Mouse (Mus musculus) stomach, embryonic 16.5 days (tissue): ENCODE data around the gene Fam107a. TPM values are rescaled to one million over a fixed set of nuclear protein-coding genes. Genes with fewer than 3 reads are reported as not detected.

Source experiments
- ATAC-seq: fragments of 200-750 bp; cut with Nextera tagmentation; 2 replicates; pipeline ENCODE4 v1.8.0; 2017; ENCODE audit warnings: moderate number of reproducible peaks, moderate TSS enrichment; ENCODE audit not compliant: insufficient read depth, low FRiP score
- H3K27ac ChIP-seq: fragments of 300-500 bp; sonication (generic); 2 replicates; pipeline ENCODE4 v1.5.1; 2014; ENCODE audit warnings: low read length
- H3K27me3 ChIP-seq: fragments of 300-500 bp; sonication (generic); 2 replicates; pipeline ENCODE4 v1.6.1; 2014; ENCODE audit warnings: low read length, control low read depth, mixed read lengths; ENCODE audit not compliant: control insufficient read depth, insufficient read depth
- H3K36me3 ChIP-seq: fragments of 300-500 bp; sonication (generic); 2 replicates; pipeline ENCODE4 v1.6.1; 2014; ENCODE audit warnings: low read length; ENCODE audit not compliant: control insufficient read depth, insufficient read depth
- H3K4me1 ChIP-seq: fragments of 300-500 bp; sonication (generic); 2 replicates; pipeline ENCODE4 v1.6.1; 2014; ENCODE audit warnings: low read length, control low read depth, mixed read lengths; ENCODE audit not compliant: control insufficient read depth, insufficient read depth
- H3K4me2 ChIP-seq: fragments of 300-500 bp; sonication (generic); 2 replicates; pipeline ENCODE4 v1.6.1; 2014; ENCODE audit warnings: low read depth, low read length, mixed read lengths
- H3K4me3 ChIP-seq: fragments of 300-500 bp; sonication (generic); replicated peaks from 2 replicates; pipeline ENCODE4 v1.5.1; 2014; ENCODE audit warnings: mild to moderate bottlenecking, low read length
- H3K9ac ChIP-seq: fragments of 300-500 bp; sonication (generic); 2 replicates; pipeline ENCODE4 v1.6.1; 2014; ENCODE audit warnings: low read length
- H3K9me3 ChIP-seq: fragments of 300-500 bp; sonication (generic); replicated peaks from 2 replicates; pipeline ENCODE4 v1.6.1; 2016; ENCODE audit warnings: low read length, control low read depth; ENCODE audit not compliant: control insufficient read depth
- WGBS: fragments of 180-500 bp; shearing (Covaris S2); extraction: QIAGEN DNeasy Blood & Tissue Kit; methylation state at CpG from one replicate; pipeline ENCODE4 v1.1.7; 2014; 5-methylcytosine and 5-hydroxymethylcytosine counted together
- polyA plus RNA-seq: library from polyadenylated mRNA; unstranded; fragments of >200 nt; fragmentation: Nextera tagmentation; extraction: Ambion mirVana; gene quantifications from 2 replicates; pipeline ENCODE4 v1.2.1, GENCODE M21; 2015

The Fam107a gene
- polyA plus RNA-seq, 1 experiment from 2014 or later, result 0.25 TPM

DNA sequence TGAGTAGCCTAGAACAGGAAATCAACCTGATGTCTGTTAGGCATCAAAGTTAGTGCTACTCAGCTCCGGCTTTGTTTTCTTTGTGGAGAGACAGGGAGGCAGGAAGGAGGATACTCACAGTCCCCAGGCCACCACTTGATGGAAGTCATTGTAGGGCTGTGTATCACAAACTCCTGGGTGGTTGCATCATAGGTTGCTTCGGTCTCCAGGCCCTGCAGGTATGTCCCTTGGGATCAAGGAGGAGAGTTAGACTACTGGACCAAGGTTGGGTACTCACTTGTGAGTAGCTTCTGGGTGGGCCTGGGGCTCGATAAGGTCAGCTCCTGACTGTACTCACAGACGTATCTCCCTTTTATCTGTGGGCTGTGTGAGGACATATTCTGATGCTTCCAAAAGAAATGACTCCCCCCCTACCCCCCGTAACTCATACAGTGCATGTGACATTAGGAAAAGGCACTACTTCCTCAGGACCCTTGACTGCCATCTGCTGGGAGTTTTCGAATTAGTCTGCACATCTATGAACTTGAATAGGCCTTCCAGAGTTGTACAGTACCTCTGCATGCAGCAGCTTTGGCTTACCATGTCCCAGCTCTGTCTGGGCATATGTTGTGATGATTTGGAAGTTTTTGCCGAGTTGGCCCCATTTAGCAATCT lies 62.6 kb downstream of the Fam107a start:
- no peak overlapping the region for H3K4me3 ChIP-seq
- no peak overlapping the region for H3K4me2 ChIP-seq
- H3K9ac ChIP-seq, result no peak overlapping the region
- ATAC-seq, result no peak
- no peaks in the 10 kb centered on the region for H3K4me1 ChIP-seq
- peaks cover 5% of the 10 kb centered on the region; the same call in 1 of the 2 replicates for H3K27me3 ChIP-seq
- 66% methylated on average over 7 of the region's 7 CpGs for WGBS
- no peak overlapping the region for H3K27ac ChIP-seq
- no peaks in the 10 kb centered on the region for H3K9me3 ChIP-seq
- H3K36me3 ChIP-seq, result no peaks in the 10 kb centered on the region

GRCm38 (mm10) chr14:8251330-8251885 lies 66.4 kb downstream of the Fam107a start:
- H3K9ac ChIP-seq, result no peak overlapping the region
- H3K4me3 ChIP-seq, result no peak overlapping the region
- ATAC-seq, result no peak
- no peaks in the 10 kb centered on the region for H3K4me1 ChIP-seq
- peaks cover 5% of the 10 kb centered on the region; the same call in 1 of the 2 replicates for H3K27me3 ChIP-seq
- no peaks in the 10 kb centered on the region for H3K36me3 ChIP-seq
- no peak overlapping the region for H3K27ac ChIP-seq
- H3K9me3 ChIP-seq, result no peaks in the 10 kb centered on the region
- 95% methylated on average over 8 of the region's 8 CpGs for WGBS
- no peak overlapping the region for H3K4me2 ChIP-seq

DNA sequence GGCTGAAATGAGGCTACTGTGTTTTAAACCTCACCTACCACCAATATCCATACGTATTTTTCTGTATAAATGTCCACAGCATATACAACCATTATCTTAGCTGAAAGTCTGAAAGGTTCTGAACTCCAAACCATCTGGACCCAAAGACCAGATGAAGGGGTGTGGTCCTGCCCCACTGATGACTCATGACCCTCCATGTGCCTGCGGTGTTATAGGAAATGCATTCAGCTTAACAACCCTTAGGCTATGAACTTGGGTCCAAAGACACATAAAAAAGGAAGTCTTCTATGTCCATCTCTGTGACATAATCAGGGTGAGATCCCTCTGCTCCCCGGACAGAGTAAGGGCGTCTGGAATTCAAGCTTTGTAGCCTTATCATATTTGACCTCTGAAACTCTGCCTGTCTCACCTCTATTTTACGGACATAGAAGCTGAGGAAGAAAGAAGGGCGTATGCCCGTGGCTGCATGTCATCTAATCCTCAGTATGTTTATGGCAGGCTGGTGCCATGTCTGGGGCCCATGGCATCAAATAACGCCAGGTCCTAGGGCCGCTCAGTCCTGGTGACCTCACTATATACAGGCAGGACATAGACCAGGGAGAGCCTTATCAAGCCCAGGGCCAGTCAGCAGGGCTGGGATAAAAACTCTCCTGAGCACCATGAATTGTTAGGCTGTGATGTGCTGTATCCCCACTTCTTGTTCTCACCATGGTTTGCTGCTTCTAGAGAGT lies 67.5 kb downstream of the Fam107a start:
- Histone ChIP-seq H3K9me3 (no peaks in the 10 kb centered on the region), H3K27ac (no peak overlapping the region), H3K9ac (no peak overlapping the region), H3K4me1 (no peaks in the 10 kb centered on the region), H3K4me2 (no peak overlapping the region), H3K36me3 (no peaks in the 10 kb centered on the region), H3K27me3 (peaks cover 5% of the 10 kb centered on the region; the same call in 1 of the 2 replicates), H3K4me3 (no peak overlapping the region)
- ATAC-seq, result no peak
- 73% methylated on average over 9 of the region's 9 CpGs for WGBS

- Histone ChIP-seq H3K9ac (no peak overlapping the region), H3K9me3 (no peaks in the 10 kb centered on the region), H3K36me3 (no peaks in the 10 kb centered on the region), H3K4me1 (no peaks in the 10 kb centered on the region), H3K27me3 (peaks cover 5% of the 10 kb centered on the region; the same call in 1 of the 2 replicates), H3K4me2 (no peak overlapping the region), H3K4me3 (no peak overlapping the region), H3K27ac (no peak overlapping the region)
- 90% methylated on average over 1 of the region's 1 CpGs for WGBS
- no peak for ATAC-seq
Measured at GRCm38 (mm10) chr14:8249206-8249605, 68.6 kb downstream of the Fam107a start.

- no peak overlapping the region for H3K9ac ChIP-seq
- H3K27me3 ChIP-seq, result no peaks in the 10 kb centered on the region
- ATAC-seq, result no peak
- no peaks in the 10 kb centered on the region for H3K36me3 ChIP-seq
- H3K27ac ChIP-seq, result no peak overlapping the region
- H3K4me2 ChIP-seq, result no peak overlapping the region
- H3K9me3 ChIP-seq, result no peaks in the 10 kb centered on the region
- WGBS, result 75% methylated on average over 8 of the region's 8 CpGs
- H3K4me3 ChIP-seq, result no peak overlapping the region
- H3K4me1 ChIP-seq, result 0 out of 2 replicates have a peak, but pooled peaks cover 4% of the 10 kb centered on the region
Measured at GRCm38 (mm10) chr14:8246878-8247277, 70.9 kb downstream of the Fam107a start.

Other genes starting within 250 kb of the Fam107a start
- gene Rpp14, start 237.7 kb downstream of the Fam107a start, polyA plus RNA-seq, result 47.3 and 57.0 TPM in 2 replicates
- 44.7 TPM in 2 replicates for gene Pxk, start 219.8 kb downstream of the Fam107a start, polyA plus RNA-seq
- gene Pdhb, start 145.0 kb downstream of the Fam107a start, polyA plus RNA-seq, result 178 and 191 TPM in 2 replicates
- 2.0 and 3.0 TPM in 2 replicates for gene Kctd6, start 103.9 kb downstream of the Fam107a start, polyA plus RNA-seq
- gene Acox2, start 58.7 kb downstream of the Fam107a start, polyA plus RNA-seq, result 2.2 and 3.8 TPM in 2 replicates
- gene Oit1, start 60.7 kb upstream of the Fam107a start, polyA plus RNA-seq, result 27.6 and 39.6 TPM in 2 replicates